Mouse (Mus musculus): ENCODE measurements around the gene Cmtr1. TPM values are rescaled to one million over a fixed set of nuclear protein-coding genes. Genes with fewer than 3 reads are reported as not detected.
A peak's percentile ranks its signal among the peaks of the same experiment; 100 is the strongest.

The Cmtr1 gene
- total and polyA plus RNA-seq, 3 experiments = 88.8 to 135 (median 105) TPM

GRCm38 (mm10) chr17:29711745-29712431 is 51.5 kb downstream of the Cmtr1 start (continued):
- TF ChIP-seq ZMIZ1 (IDR thresholded peaks at IDR 0.05; ENCODE audit: low read depth, low read length) (no peak), CTCF (conservative IDR thresholded peaks at IDR 0.05 in 1 of 2, IDR thresholded peaks at IDR 0.05 in 1 of 2; ENCODE audit: low read depth in 2 of 2, low read length in 2 of 2) (no peak), E2F4 (IDR thresholded peaks at IDR 0.05; ENCODE audit: insufficient replicate concordance, low read depth, low read length) (no peak), RAD21 (IDR thresholded peaks at IDR 0.05; ENCODE audit: low read depth, low read length) (no peak; the same call in 1 of the 2 replicates), MYC (IDR thresholded peaks at IDR 0.05; ENCODE audit: low read depth, low read length) (peak; percentile 70; the same call in 1 of the 2 replicates), TBP (conservative IDR thresholded peaks at IDR 0.05; ENCODE audit: low read depth, low read length) (no peak; the same call in 1 of the 2 replicates), POLR2AphosphoS2 (IDR thresholded peaks at IDR 0.05; ENCODE audit: low read depth, low read length) (0 out of 2 replicates have a peak, but pooled peaks have one; percentile 16), NELFE (IDR thresholded peaks at IDR 0.05; ENCODE audit: low read depth, low read length) (no peak), ZKSCAN1 (IDR thresholded peaks at IDR 0.05; ENCODE audit: borderline replicate concordance, low read depth, low read length) (no peak), SIN3A (IDR thresholded peaks at IDR 0.05; ENCODE audit: low read length) (peak; percentile 59), JUN (IDR thresholded peaks at IDR 0.05; ENCODE audit: insufficient read depth, low read depth, low read length) (no peak), UBTF (IDR thresholded peaks at IDR 0.05; ENCODE audit: low read depth, low read length) (no peak), ELF1 (IDR thresholded peaks at IDR 0.05; ENCODE audit: low read depth, low read length) (peak; percentile 28; the same call in 1 of the 2 replicates), POLR2A (IDR thresholded peaks at IDR 0.05; ENCODE audit: low read depth, low read length) (0 out of 2 replicates have a peak, but pooled peaks have one; percentile 33), EP300 (IDR thresholded peaks at IDR 0.05; ENCODE audit: low read length) (peak; percentile 66), IRF4 (IDR thresholded peaks at IDR 0.05; ENCODE audit: low read depth, low read length) (peak; percentile 68), ZNF384 (IDR thresholded peaks at IDR 0.05; ENCODE audit: low read depth, low read length) (no peak), ETS1 (conservative IDR thresholded peaks at IDR 0.05; ENCODE audit: low read depth, low read length) (peak; percentile 30; the same call in 1 of the 2 replicates), USF1 (IDR thresholded peaks at IDR 0.05; ENCODE audit: low read depth, low read length) (no peak), MAX (IDR thresholded peaks at IDR 0.05; ENCODE audit: low read length) (peak; percentile 67)

- Histone ChIP-seq H3K9ac (ENCODE audit: insufficient read depth, low read depth) (no peak overlapping the region), H3K9me3 (replicated peaks; ENCODE audit: low read length) (peaks cover 2% of the 10 kb centered on the region), H3K79me2 (replicated peaks; ENCODE audit: control insufficient read depth, extremely low read depth, insufficient read depth, poor library complexity, severe bottlenecking) (peaks cover 12% of the 10 kb centered on the region), H3K4me3 (replicated peaks in 1 of 3; ENCODE audit: low read depth in 2 of 3, low read length in 2 of 3, poor library complexity in 1 of 3) (no peak overlapping the region), H3K27ac (ENCODE audit: insufficient read depth, low read depth) (peak overlapping the region; percentile 65), H3K4me1 (ENCODE audit: control insufficient read depth in 1 of 2, insufficient read depth in 2 of 2) (peaks cover 30 to 78% of the 10 kb centered on the region in 2 experiments), H3K36me3 (replicated peaks in 1 of 2; ENCODE audit: control insufficient read depth in 1 of 2, insufficient read depth in 1 of 2, low read length in 1 of 2) (peaks cover 8 to 36% of the 10 kb centered on the region in 2 experiments), H3K4me2 (ENCODE audit: insufficient read depth, low read depth, poor library complexity, severe bottlenecking) (peak overlapping the region; percentile 58), H3K27me3 (replicated peaks) (no peaks in the 10 kb centered on the region)
- in situ Hi-C loops (cut with MboI; ENCODE audit: low pct_ligation_motif_present, low pct_unique_long_range_greater_than_20kb, low sequenced_read_pairs) (loop anchor here (10.0 kb wide), 1 partner anchor 52 kb away; no protein-coding TSS in a partner anchor), dilution Hi-C loops (cut with MboI; ENCODE audit: extremely low pct_ligation_motif_present, extremely low pct_unique_long_range_greater_than_20kb, low sequenced_read_pairs) (no loop called here)
- DNase-seq (ENCODE audit: extremely low read depth) = no peak
- TF ChIP-seq JUND (conservative IDR thresholded peaks at IDR 0.05; ENCODE audit: low read depth, low read length) = peak; percentile 35; the same call in 1 of the 2 replicates
- 0 out of 2 replicates have a peak, but pooled peaks have one; percentile 5 for TF ChIP-seq SMC3 (IDR thresholded peaks at IDR 0.05; ENCODE audit: low read depth, low read length)
- no peak for TF ChIP-seq GABPA (IDR thresholded peaks at IDR 0.05; ENCODE audit: insufficient replicate concordance, low read depth, low read length)
- no peak for TF ChIP-seq NRF1 (IDR thresholded peaks at IDR 0.05; ENCODE audit: low read depth, low read length)
- TF ChIP-seq MAFK (IDR thresholded peaks at IDR 0.05; ENCODE audit: insufficient replicate concordance, low read length) = no peak
- TF ChIP-seq POLR2A (IDR thresholded peaks at IDR 0.05; ENCODE audit: low read depth, low read length) = no peak
- no peak for TF ChIP-seq RCOR1 (conservative IDR thresholded peaks at IDR 0.05; ENCODE audit: low read depth, low read length)
- no peak for TF ChIP-seq E2F4 (IDR thresholded peaks at IDR 0.05; ENCODE audit: insufficient replicate concordance, low read depth, low read length)
- TF ChIP-seq MEF2A (IDR thresholded peaks at IDR 0.05; ENCODE audit: borderline replicate concordance, low read depth, low read length) = peak; percentile 96
- TF ChIP-seq ZMIZ1 (IDR thresholded peaks at IDR 0.05; ENCODE audit: low read depth, low read length) = no peak
- peak; percentile 69 for TF ChIP-seq EP300 (IDR thresholded peaks at IDR 0.05; ENCODE audit: low read length)
- no peak for TF ChIP-seq ZNF384 (IDR thresholded peaks at IDR 0.05; ENCODE audit: low read depth, low read length)
- TF ChIP-seq MAX (IDR thresholded peaks at IDR 0.05; ENCODE audit: low read length) = 0 out of 2 replicates have a peak, but pooled peaks have one; percentile 42
- TF ChIP-seq BHLHE40 (IDR thresholded peaks at IDR 0.05; ENCODE audit: low read depth, low read length) = peak; percentile 33; the same call in 1 of the 2 replicates
- no peak for TF ChIP-seq ZC3H11A (IDR thresholded peaks at IDR 0.05; ENCODE audit: low read depth, low read length)
- no peak; the same call in 1 of the 2 replicates for TF ChIP-seq SIN3A (IDR thresholded peaks at IDR 0.05; ENCODE audit: low read length)
- TF ChIP-seq POLR2AphosphoS2 (IDR thresholded peaks at IDR 0.05; ENCODE audit: low read depth, low read length) = no peak
- TF ChIP-seq MAZ (IDR thresholded peaks at IDR 0.05; ENCODE audit: low read depth, low read length) = no peak
- TF ChIP-seq MYC (IDR thresholded peaks at IDR 0.05; ENCODE audit: low read depth, low read length) = no peak
- no peak for TF ChIP-seq ZKSCAN1 (IDR thresholded peaks at IDR 0.05; ENCODE audit: borderline replicate concordance, low read depth, low read length)
- no peak for TF ChIP-seq MXI1 (IDR thresholded peaks at IDR 0.05; ENCODE audit: low read depth, low read length)
- no peak for TF ChIP-seq USF1 (IDR thresholded peaks at IDR 0.05; ENCODE audit: low read depth, low read length)
- no peak for TF ChIP-seq HCFC1 (IDR thresholded peaks at IDR 0.05; ENCODE audit: low read depth, low read length)
- no peak for TF ChIP-seq USF2 (conservative IDR thresholded peaks at IDR 0.05; ENCODE audit: low read depth, low read length)
These were observed 52.2 kb downstream of the Cmtr1 start for GRCm38 (mm10) chr17:29712565-29712964.
